Mouse (Mus musculus) ovary, postnatal 14 days (tissue): ENCODE measurements around the gene Galnt18.

Source experiments
- DNase-seq: peaks from one replicate; pipeline ENCODE4 v3.0.0; 2022; ENCODE audit warnings: low spot score

Gene Galnt18

GRCm38 (mm10) chr7:111779504-111780242 is at the start of gene Galnt18:
Galnt18 (minus strand) TSS chr7:111779977.
- DNase-seq, result peak; percentile 89

- no peak for DNase-seq
Observed at GRCm38 (mm10) chr7:111827337-111827736, 47.6 kb upstream of the Galnt18 start.

- DNase-seq, result peak; percentile 20
Observed at GRCm38 (mm10) chr7:111813093-111813492, 33.3 kb upstream of the Galnt18 start.

- no peak for DNase-seq
Observed at GRCm38 (mm10) chr7:111811036-111811435, 31.3 kb upstream of the Galnt18 start.

GRCm38 (mm10) chr7:111809796-111810195 is 30.0 kb upstream of the Galnt18 start:
- no peak for DNase-seq

- no peak for DNase-seq
Observed at GRCm38 (mm10) chr7:111806083-111806482, 26.3 kb upstream of the Galnt18 start.

- DNase-seq, result no peak
Observed at GRCm38 (mm10) chr7:111804646-111805045, 24.9 kb upstream of the Galnt18 start.

GRCm38 (mm10) chr7:111800785-111801184 is 21.0 kb upstream of the Galnt18 start:
- no peak for DNase-seq

GRCm38 (mm10) chr7:111800120-111800519 is 20.3 kb upstream of the Galnt18 start:
- DNase-seq, result no peak

GRCm38 (mm10) chr7:111799021-111799420 is 19.2 kb upstream of the Galnt18 start:
- DNase-seq, result no peak

GRCm38 (mm10) chr7:111797337-111798010 is 17.7 kb upstream of the Galnt18 start:
- DNase-seq, result no peak

GRCm38 (mm10) chr7:111795059-111795458 is 15.3 kb upstream of the Galnt18 start:
- DNase-seq, result no peak

GRCm38 (mm10) chr7:111792154-111792553 is 12.4 kb upstream of the Galnt18 start:
- DNase-seq, result no peak

- no peak for DNase-seq
Observed at GRCm38 (mm10) chr7:111791347-111791746, 11.6 kb upstream of the Galnt18 start.

GRCm38 (mm10) chr7:111787921-111788320 is 8.1 kb upstream of the Galnt18 start:
- DNase-seq, result no peak

GRCm38 (mm10) chr7:111785478-111785877 is 5.7 kb upstream of the Galnt18 start:
- DNase-seq, result no peak

- peak; percentile 63 for DNase-seq
Observed at GRCm38 (mm10) chr7:111782126-111782525, 2.3 kb upstream of the Galnt18 start.

GRCm38 (mm10) chr7:111781316-111781715 is 1.5 kb upstream of the Galnt18 start:
- no peak for DNase-seq

GRCm38 (mm10) chr7:111778789-111779503 is 831 bp downstream of the Galnt18 start:
- peak; percentile 21 for DNase-seq

GRCm38 (mm10) chr7:111778212-111778611 is 1.6 kb downstream of the Galnt18 start:
- DNase-seq, result no peak

GRCm38 (mm10) chr7:111777186-111777585 is 2.6 kb downstream of the Galnt18 start:
- no peak for DNase-seq

GRCm38 (mm10) chr7:111776160-111776559 is 3.6 kb downstream of the Galnt18 start:
- DNase-seq, result no peak

GRCm38 (mm10) chr7:111772398-111772797 is 7.4 kb downstream of the Galnt18 start:
- no peak for DNase-seq
